Mouse (Mus musculus): Measurements from ENCODE around the gene Gm10718. TPM values are rescaled to one million over a fixed set of nuclear protein-coding genes. Genes with fewer than 3 reads are reported as not detected.
A peak's percentile ranks its signal among the peaks of the same experiment; 100 is the strongest.
"Not testable (repeated sequence)": the region's sequence is repeated elsewhere in the genome, so short reads cannot be mapped to it uniquely, and the experiment has no call there.

Gm10718 gene
- total RNA-seq (2021): 1 to 10 TPM; 1.1 to 1.2 TPM
- long read RNA-seq, experiment 1: 0 reads
- long read RNA-seq, experiment 2: 0 reads

GRCm38 (mm10) chr9:3023312-3023984 is at the start of gene Gm10718:
Gm10718 (plus strand) TSS chr9:3023547.
- DNase-seq (ENCODE audit: low spot score in 2 of 2): peak in 1 of 2 experiments; percentile 4

GRCm38 (mm10) chr9:3000445-3000972 is 22.8 kb upstream of the Gm10718 start, which contains the start of gene Gm10722:
Gm10722 (plus strand) TSS chr9:3000922.
- DNase-seq (ENCODE audit: low spot score in 2 of 2): peak in 1 of 2 experiments; percentile 7

GRCm38 (mm10) chr9:3001006-3001405 is 22.3 kb upstream of the Gm10718 start:
- peak in 1 of 2 experiments; percentile 6 for DNase-seq (ENCODE audit: low spot score in 2 of 2)

GRCm38 (mm10) chr9:3001948-3002659 is 21.2 kb upstream of the Gm10718 start:
- peak; percentile 88 to 100 for DNase-seq (ENCODE audit: low spot score in 2 of 2)

- not testable (repeated sequence) for DNase-seq (ENCODE audit: low spot score in 2 of 2)
These were observed 20.5 kb upstream of the Gm10718 start, which contains the start of gene Gm11168 for GRCm38 (mm10) chr9:3002794-3003396. Gm11168 (plus strand) TSS chr9:3003346.

GRCm38 (mm10) chr9:3006179-3006578 is 17.2 kb upstream of the Gm10718 start:
- not testable (repeated sequence) for DNase-seq (ENCODE audit: low spot score in 2 of 2)

- DNase-seq (ENCODE audit: low spot score in 2 of 2): peak; percentile 82 to 96
These were observed 16.7 kb upstream of the Gm10718 start for GRCm38 (mm10) chr9:3006636-3007035.

- not testable (repeated sequence) for DNase-seq (ENCODE audit: low spot score in 2 of 2)
These were observed 16.1 kb upstream of the Gm10718 start for GRCm38 (mm10) chr9:3007272-3007671.

GRCm38 (mm10) chr9:3009331-3009730 is 14.0 kb upstream of the Gm10718 start:
- DNase-seq (ENCODE audit: low spot score in 2 of 2): not testable (repeated sequence)

GRCm38 (mm10) chr9:3012054-3012621 is 11.2 kb upstream of the Gm10718 start:
- DNase-seq (ENCODE audit: low spot score in 2 of 2): not testable (repeated sequence)

GRCm38 (mm10) chr9:3012733-3013279 is 10.5 kb upstream of the Gm10718 start, which contains the start of gene Gm10721:
Gm10721 (plus strand) TSS chr9:3013140.
- not testable (repeated sequence) for DNase-seq (ENCODE audit: low spot score in 2 of 2)

GRCm38 (mm10) chr9:3015354-3015753 is 8.0 kb upstream of the Gm10718 start, which contains the start of gene Gm10720:
Gm10720 (plus strand) TSS chr9:3015654.
- DNase-seq (ENCODE audit: low spot score in 2 of 2): not testable (repeated sequence)

GRCm38 (mm10) chr9:3015896-3016295 is 7.5 kb upstream of the Gm10718 start:
- DNase-seq (ENCODE audit: low spot score in 2 of 2): not testable (repeated sequence)

- not testable (repeated sequence) for DNase-seq (ENCODE audit: low spot score in 2 of 2)
These were observed 6.2 kb upstream of the Gm10718 start, which contains the start of gene Gm10719 for GRCm38 (mm10) chr9:3017108-3017507. Gm10719 (plus strand) TSS chr9:3017408.

- DNase-seq (ENCODE audit: low spot score in 2 of 2): not testable (repeated sequence)
These were observed 4.4 kb upstream of the Gm10718 start for GRCm38 (mm10) chr9:3018944-3019343.

GRCm38 (mm10) chr9:3019835-3020727 is 3.3 kb upstream of the Gm10718 start:
- peak; percentile 28 to 58 for DNase-seq (ENCODE audit: low spot score in 2 of 2)

- DNase-seq (ENCODE audit: low spot score in 2 of 2): peak; percentile 46 to 80
These were observed 885 bp upstream of the Gm10718 start for GRCm38 (mm10) chr9:3022316-3023008.

- peak; percentile 57 to 78 for DNase-seq (ENCODE audit: low spot score in 2 of 2)
These were observed 770 bp downstream of the Gm10718 start for GRCm38 (mm10) chr9:3023985-3024648.
